Mouse (Mus musculus): ENCODE results near the gene Ccnt1. TPM values are rescaled to one million over a fixed set of nuclear protein-coding genes. Genes with fewer than 3 reads are reported as not detected.

Gene Ccnt1
- total and polyA plus RNA-seq, 3 experiments = 19.5 to 63.2 (median 44.0) TPM

DNA sequence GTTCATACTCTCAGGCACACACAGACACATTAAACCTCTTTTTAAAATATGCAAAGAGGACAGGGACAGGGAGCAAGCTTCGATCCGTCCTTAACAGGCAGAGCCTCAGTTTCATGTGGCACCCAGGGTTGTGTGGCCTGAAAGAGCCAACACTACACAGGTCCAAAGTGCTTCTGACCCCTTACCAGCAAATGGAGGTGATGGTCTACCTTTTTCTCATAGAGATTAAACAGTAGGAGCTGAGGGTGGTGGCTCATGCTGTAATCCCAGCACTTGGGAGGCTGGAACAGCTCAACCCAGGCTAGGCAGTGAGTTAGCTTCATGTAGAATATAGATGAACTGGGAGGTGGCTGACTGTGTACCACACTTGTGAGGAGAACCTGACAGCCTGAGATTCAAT is 8.6 kb upstream of the Ccnt1 start:
- H3K27ac ChIP-seq (ENCODE audit: control insufficient read depth, low read depth, low read length) = no peak overlapping the region
- no peaks in the 10 kb centered on the region for H3K4me1 ChIP-seq (ENCODE audit: control insufficient read depth in 1 of 2, insufficient read depth in 2 of 2, low read length in 2 of 2)
- no peaks in the 10 kb centered on the region for H3K9me3 ChIP-seq (replicated peaks; ENCODE audit: insufficient read depth, low read length)
- TF ChIP-seq CTCF (IDR thresholded peaks at IDR 0.05 in 2 of 3, conservative IDR thresholded peaks at IDR 0.05 in 1 of 3; ENCODE audit: control insufficient read depth in 1 of 3, insufficient read depth in 1 of 3, low read depth in 2 of 3, low read length in 3 of 3, poor library complexity in 1 of 3, severe bottlenecking in 1 of 3) (peak in 1 of 3 experiments; percentile 11; a peak in 1 of 6 replicates), ZNF384 (IDR thresholded peaks at IDR 0.05; ENCODE audit: low read depth, low read length) (peak; percentile 45; the same call in 1 of the 2 replicates), ELF1 (IDR thresholded peaks at IDR 0.05; ENCODE audit: low read depth, low read length) (no peak)
- H3K27me3 ChIP-seq (ENCODE audit: control insufficient read depth in 1 of 2, insufficient read depth in 2 of 2, low read length in 2 of 2) = no peaks in the 10 kb centered on the region
- H3K79me2 ChIP-seq (ENCODE audit: control insufficient read depth, insufficient read depth, low read length, poor library complexity) = no peaks in the 10 kb centered on the region
- no peaks in the 10 kb centered on the region for H3K36me3 ChIP-seq (ENCODE audit: control insufficient read depth in 1 of 2, insufficient read depth in 2 of 2, low read length in 2 of 2)
- no peak overlapping the region for H3K9ac ChIP-seq (ENCODE audit: control insufficient read depth, low read depth, low read length, poor library complexity, severe bottlenecking)
- H3K4me3 ChIP-seq (ENCODE audit: control insufficient read depth in 1 of 2, insufficient read depth in 1 of 2, low read depth in 2 of 2, low read length in 2 of 2) = no peak overlapping the region
- DNase-seq (ENCODE audit: low read depth, low spot score) = no peak

DNA sequence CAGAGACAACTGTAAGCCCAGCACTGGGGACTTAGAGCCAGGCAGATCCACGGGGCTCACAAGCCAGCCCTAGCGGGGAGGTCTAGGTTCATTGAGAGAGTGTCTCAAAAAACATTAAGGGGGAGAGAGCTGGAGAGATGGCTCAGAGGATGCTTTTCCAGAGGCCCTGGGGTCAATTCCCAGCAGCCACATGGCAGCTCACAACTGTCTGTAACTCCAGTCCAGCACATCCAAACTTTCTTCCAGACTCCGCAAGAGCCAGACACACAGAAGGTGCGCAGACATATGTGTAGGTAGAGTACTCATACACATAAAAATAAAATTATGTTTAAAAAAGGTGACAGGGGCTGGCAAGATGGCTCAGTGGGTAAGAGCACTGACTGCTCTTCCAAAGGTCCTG is 2.6 kb upstream of the Ccnt1 start:
- peaks cover 0 to 18% of the 10 kb centered on the region in 2 experiments; a peak in 2 of 4 replicates for H3K36me3 ChIP-seq (ENCODE audit: control insufficient read depth in 1 of 2, insufficient read depth in 2 of 2, low read length in 2 of 2)
- TF ChIP-seq UBTF (IDR thresholded peaks at IDR 0.05; ENCODE audit: borderline replicate concordance, insufficient read depth, low read depth, low read length) (no peak), HCFC1 (IDR thresholded peaks at IDR 0.05; ENCODE audit: low read depth, low read length) (no peak), RCOR1 (IDR thresholded peaks at IDR 0.05; ENCODE audit: low read depth, low read length) (no peak), EP300 (IDR thresholded peaks at IDR 0.05; ENCODE audit: low read depth in 1 of 2, low read length in 2 of 2) (no peak), ZNF384 (IDR thresholded peaks at IDR 0.05; ENCODE audit: low read depth, low read length) (no peak), ETS1 (IDR thresholded peaks at IDR 0.05; ENCODE audit: low read depth, low read length) (no peak), MAFK (IDR thresholded peaks at IDR 0.05; ENCODE audit: borderline replicate concordance, low read depth, low read length) (no peak), USF1 (IDR thresholded peaks at IDR 0.05; ENCODE audit: low read depth, low read length) (no peak), ZC3H11A (IDR thresholded peaks at IDR 0.05; ENCODE audit: low read depth, low read length) (no peak), TCF12 (IDR thresholded peaks at IDR 0.05; ENCODE audit: low read depth, low read length) (no peak), BHLHE40 (IDR thresholded peaks at IDR 0.05; ENCODE audit: borderline replicate concordance, low read depth, low read length) (no peak), POLR2AphosphoS2 (IDR thresholded peaks at IDR 0.05; ENCODE audit: low read length) (no peak), MYB (IDR thresholded peaks at IDR 0.05; ENCODE audit: low read depth, low read length) (no peak), MXI1 (IDR thresholded peaks at IDR 0.05; ENCODE audit: low read depth, low read length) (no peak), TBP (IDR thresholded peaks at IDR 0.05; ENCODE audit: low read depth, low read length) (no peak)
- H3K9me3 ChIP-seq (replicated peaks; ENCODE audit: insufficient read depth, low read length) = no peaks in the 10 kb centered on the region
- H3K79me2 ChIP-seq (ENCODE audit: control insufficient read depth, insufficient read depth, low read length, poor library complexity) = peaks cover 10% of the 10 kb centered on the region
- H3K27me3 ChIP-seq (ENCODE audit: control insufficient read depth in 1 of 2, insufficient read depth in 2 of 2, low read length in 2 of 2) = no peaks in the 10 kb centered on the region
- no peak overlapping the region for H3K9ac ChIP-seq (ENCODE audit: control insufficient read depth, low read depth, low read length, poor library complexity, severe bottlenecking)
- no peak for DNase-seq (ENCODE audit: low read depth, low spot score)
- H3K4me3 ChIP-seq (ENCODE audit: control insufficient read depth in 1 of 2, insufficient read depth in 1 of 2, low read depth in 2 of 2, low read length in 2 of 2) = no peak overlapping the region
- no peak overlapping the region for H3K27ac ChIP-seq (ENCODE audit: control insufficient read depth, low read depth, low read length)
- peaks cover 0 to 17% of the 10 kb centered on the region in 2 experiments; a peak in 2 of 4 replicates for H3K4me1 ChIP-seq (ENCODE audit: control insufficient read depth in 1 of 2, insufficient read depth in 2 of 2, low read length in 2 of 2)
